Mouse (Mus musculus): ENCODE results near the gene Sqstm1. TPM values are rescaled to one million over a fixed set of nuclear protein-coding genes. Genes with fewer than 3 reads are reported as not detected.

Gene Sqstm1
- 252 and 333 TPM in 2 replicates for total RNA-seq (2014; rRNA removed)
- polyA plus RNA-seq (2012; rRNA removed), result 254 and 299 TPM in 2 replicates

GRCm38 (mm10) chr11:50210505-50211151 is at the start of gene Sqstm1, which contains the start of gene Mgat4b:
TSS of gene Sqstm1 (minus strand) at chr11:50210827.
TSS of gene Mgat4b (plus strand) at chr11:50210890.
- Histone ChIP-seq H3K79me2 (ENCODE audit: control insufficient read depth, insufficient read depth, low read length) (peaks cover 14% of the 10 kb centered on the region; the same call in 1 of the 2 replicates), H3K9ac (ENCODE audit: low read depth, low read length) (peak within 1 kb of the TSS; percentile 97), H3K4me1 (ENCODE audit: control insufficient read depth, insufficient read depth, low read length) (peaks cover 45% of the 10 kb centered on the region), H3K4me3 (ENCODE audit: insufficient read depth, low read depth, low read length) (peak within 1 kb of the TSS; percentile 92), H3K27me3 (ENCODE audit: control insufficient read depth, insufficient read depth, low read length) (no peaks in the 10 kb centered on the region), H3K36me3 (ENCODE audit: control insufficient read depth, insufficient read depth, low read length) (peaks cover 28% of the 10 kb centered on the region), H3K27ac (replicated peaks; ENCODE audit: insufficient read depth, low read depth, low read length) (peak within 1 kb of the TSS; percentile 96)
- WGBS, result under 1% methylated on average over 48 of the region's 48 CpGs
- TF ChIP-seq CTCF (IDR thresholded peaks at IDR 0.05; ENCODE audit: low read depth, low read length), result no peak
- TF ChIP-seq POLR2A (IDR thresholded peaks at IDR 0.05; ENCODE audit: extremely low read depth, insufficient read depth, low read length), result peak; percentile 99
- peak; percentile 61 for DNase-seq (ENCODE audit: extremely low read depth, low read depth, low spot score)

- no peak overlapping the region for H3K4me3 ChIP-seq (ENCODE audit: insufficient read depth, low read depth, low read length)
- no peak overlapping the region for H3K9ac ChIP-seq (ENCODE audit: low read depth, low read length)
- 89% methylated on average over 7 of the region's 7 CpGs for WGBS
- TF ChIP-seq CTCF (IDR thresholded peaks at IDR 0.05; ENCODE audit: low read depth, low read length) (no peak), POLR2A (IDR thresholded peaks at IDR 0.05; ENCODE audit: extremely low read depth, insufficient read depth, low read length) (no peak)
- H3K36me3 ChIP-seq (ENCODE audit: control insufficient read depth, insufficient read depth, low read length), result peaks cover 24% of the 10 kb centered on the region
- H3K79me2 ChIP-seq (ENCODE audit: control insufficient read depth, insufficient read depth, low read length), result no peaks in the 10 kb centered on the region
- H3K27me3 ChIP-seq (ENCODE audit: control insufficient read depth, insufficient read depth, low read length), result no peaks in the 10 kb centered on the region
- no peak for DNase-seq (ENCODE audit: extremely low read depth, low read depth, low spot score)
- H3K4me1 ChIP-seq (ENCODE audit: control insufficient read depth, insufficient read depth, low read length), result no peaks in the 10 kb centered on the region
- no peak overlapping the region for H3K27ac ChIP-seq (replicated peaks; ENCODE audit: insufficient read depth, low read depth, low read length)
Observed at GRCm38 (mm10) chr11:50258310-50258709, 47.7 kb upstream of the Sqstm1 start.

GRCm38 (mm10) chr11:50256615-50257014 is 46.0 kb upstream of the Sqstm1 start:
- Histone ChIP-seq H3K79me2 (ENCODE audit: control insufficient read depth, insufficient read depth, low read length) (no peaks in the 10 kb centered on the region), H3K27me3 (ENCODE audit: control insufficient read depth, insufficient read depth, low read length) (no peaks in the 10 kb centered on the region), H3K9ac (ENCODE audit: low read depth, low read length) (no peak overlapping the region), H3K4me1 (ENCODE audit: control insufficient read depth, insufficient read depth, low read length) (no peaks in the 10 kb centered on the region), H3K27ac (replicated peaks; ENCODE audit: insufficient read depth, low read depth, low read length) (no peak overlapping the region), H3K4me3 (ENCODE audit: insufficient read depth, low read depth, low read length) (no peak overlapping the region), H3K36me3 (ENCODE audit: control insufficient read depth, insufficient read depth, low read length) (peaks cover 17% of the 10 kb centered on the region)
- DNase-seq (ENCODE audit: extremely low read depth, low read depth, low spot score), result no peak
- TF ChIP-seq CTCF (IDR thresholded peaks at IDR 0.05; ENCODE audit: low read depth, low read length) (no peak), POLR2A (IDR thresholded peaks at IDR 0.05; ENCODE audit: extremely low read depth, insufficient read depth, low read length) (no peak)
- 90% methylated on average over 7 of the region's 7 CpGs for WGBS

GRCm38 (mm10) chr11:50254010-50254580 is 43.5 kb upstream of the Sqstm1 start:
- Histone ChIP-seq H3K79me2 (ENCODE audit: control insufficient read depth, insufficient read depth, low read length) (no peaks in the 10 kb centered on the region), H3K27ac (replicated peaks; ENCODE audit: insufficient read depth, low read depth, low read length) (no peak overlapping the region), H3K4me3 (ENCODE audit: insufficient read depth, low read depth, low read length) (no peak overlapping the region), H3K27me3 (ENCODE audit: control insufficient read depth, insufficient read depth, low read length) (no peaks in the 10 kb centered on the region), H3K4me1 (ENCODE audit: control insufficient read depth, insufficient read depth, low read length) (no peaks in the 10 kb centered on the region), H3K36me3 (ENCODE audit: control insufficient read depth, insufficient read depth, low read length) (peaks cover 8% of the 10 kb centered on the region; the same call in 1 of the 2 replicates), H3K9ac (ENCODE audit: low read depth, low read length) (no peak overlapping the region)
- 80% methylated on average over 12 of the region's 12 CpGs for WGBS
- TF ChIP-seq CTCF (IDR thresholded peaks at IDR 0.05; ENCODE audit: low read depth, low read length) (no peak), POLR2A (IDR thresholded peaks at IDR 0.05; ENCODE audit: extremely low read depth, insufficient read depth, low read length) (no peak)
- no peak for DNase-seq (ENCODE audit: extremely low read depth, low read depth, low spot score)

- H3K27ac ChIP-seq (replicated peaks; ENCODE audit: insufficient read depth, low read depth, low read length), result no peak overlapping the region
- no peak overlapping the region for H3K9ac ChIP-seq (ENCODE audit: low read depth, low read length)
- no peak for DNase-seq (ENCODE audit: extremely low read depth, low read depth, low spot score)
- no peaks in the 10 kb centered on the region for H3K27me3 ChIP-seq (ENCODE audit: control insufficient read depth, insufficient read depth, low read length)
- 69% methylated on average over 1 of the region's 1 CpGs for WGBS
- H3K4me1 ChIP-seq (ENCODE audit: control insufficient read depth, insufficient read depth, low read length), result no peaks in the 10 kb centered on the region
- H3K4me3 ChIP-seq (ENCODE audit: insufficient read depth, low read depth, low read length), result no peak overlapping the region
- peaks cover 6% of the 10 kb centered on the region; the same call in 1 of the 2 replicates for H3K36me3 ChIP-seq (ENCODE audit: control insufficient read depth, insufficient read depth, low read length)
- TF ChIP-seq POLR2A (IDR thresholded peaks at IDR 0.05; ENCODE audit: extremely low read depth, insufficient read depth, low read length) (no peak), CTCF (IDR thresholded peaks at IDR 0.05; ENCODE audit: low read depth, low read length) (no peak)
- no peaks in the 10 kb centered on the region for H3K79me2 ChIP-seq (ENCODE audit: control insufficient read depth, insufficient read depth, low read length)
Observed at GRCm38 (mm10) chr11:50253393-50253792, 42.8 kb upstream of the Sqstm1 start.

Measured in liver, adult 2 months (tissue).